Mouse (Mus musculus): ENCODE data around the gene Abcb8.

DNA sequence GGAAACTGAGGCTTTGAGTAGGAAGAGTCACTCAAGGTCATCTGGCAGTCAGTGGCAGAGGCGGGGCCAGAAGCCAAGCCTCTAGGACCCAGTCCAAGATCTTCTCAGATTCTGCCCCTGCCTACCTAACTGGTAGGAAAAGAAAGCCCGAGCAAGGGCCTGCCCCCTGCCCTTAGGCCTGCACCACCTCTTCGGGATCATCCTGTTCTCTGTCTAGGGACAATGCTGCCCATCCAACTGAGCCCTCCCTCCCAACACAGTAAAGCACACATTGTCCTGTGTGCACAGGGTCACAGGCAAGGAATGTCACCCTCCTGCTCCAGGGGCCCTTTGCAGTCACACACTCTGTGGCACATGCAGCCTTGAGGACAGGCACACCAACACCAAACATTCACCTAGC is 43.4 kb upstream of the Abcb8 start:
- TF ChIP-seq HCFC1 (IDR thresholded peaks at IDR 0.05; ENCODE audit: borderline replicate concordance, insufficient read depth, low read length) (no peak), ZNF384 (IDR thresholded peaks at IDR 0.05; ENCODE audit: low read depth, low read length) (no peak)

Data from ES-E14 (cell line).